Mouse (Mus musculus) MEL (cell line): Measurements from ENCODE around the gene Ssh2.

Experiments used
- CHD1 ChIP-seq: IDR thresholded peaks from 2 replicates; pipeline ENCODE4 v1.6.1; 2012; ENCODE audit warnings: low read depth, mild to moderate bottlenecking, inconsistent platforms, low read length, improper control_type of control experiment
- EP300 ChIP-seq, 2 experiments: IDR thresholded peaks; 2 replicates each; pipeline ENCODE4 v1.6.1; 2011; ENCODE audit warnings: improper control_type of control experiment in 2 of 2, low read length in 2 of 2, low read depth in 1 of 2, mild to moderate bottlenecking in 1 of 2
- KAT2A ChIP-seq: conservative IDR thresholded peaks from 2 replicates; pipeline ENCODE4 v1.6.1; 2012; ENCODE audit warnings: low read depth, low read length, improper control_type of control experiment, inconsistent platforms
- MXI1 ChIP-seq: IDR thresholded peaks from 2 replicates; pipeline ENCODE4 v1.6.1; 2011; ENCODE audit warnings: mild to moderate bottlenecking, low read depth, low read length, improper control_type of control experiment
- POLR2A ChIP-seq, 2 experiments: IDR thresholded peaks; 2 replicates each; pipeline ENCODE4 v1.6.1; 2011 to 2012; ENCODE audit warnings: low read length in 2 of 2, mild to moderate bottlenecking in 2 of 2, control low read depth in 1 of 2, improper control_type of control experiment in 1 of 2, low read depth in 1 of 2, moderate library complexity in 1 of 2; ENCODE audit not compliant: control insufficient read depth in 1 of 2, insufficient read depth in 1 of 2, poor library complexity in 1 of 2
- POLR2AphosphoS2 ChIP-seq: IDR thresholded peaks from 2 replicates; pipeline ENCODE4 v1.6.1; 2011; ENCODE audit warnings: low read length, improper control_type of control experiment
- TCF12 ChIP-seq: IDR thresholded peaks from 2 replicates; pipeline ENCODE4 v1.6.1; 2014; ENCODE audit warnings: low read depth, mild to moderate bottlenecking, inconsistent platforms, low read length, improper control_type of control experiment, moderate library complexity
- UBTF ChIP-seq: IDR thresholded peaks from 2 replicates; pipeline ENCODE4 v1.6.1; 2012; ENCODE audit warnings: low read depth, mild to moderate bottlenecking, inconsistent platforms, low read length, improper control_type of control experiment, moderate library complexity, borderline replicate concordance; ENCODE audit not compliant: insufficient read depth
- USF1 ChIP-seq: IDR thresholded peaks from 2 replicates; pipeline ENCODE4 v1.6.1; 2014; ENCODE audit warnings: low read depth, mild to moderate bottlenecking, inconsistent platforms, low read length, improper control_type of control experiment, moderate library complexity
- USF2 ChIP-seq, 2 experiments: IDR thresholded peaks; 2 replicates each; pipeline ENCODE4 v1.6.1; 2011 to 2012; ENCODE audit warnings: improper control_type of control experiment in 2 of 2, low read length in 2 of 2, borderline replicate concordance in 1 of 2, inconsistent platforms in 1 of 2, low read depth in 1 of 2, mild to moderate bottlenecking in 1 of 2; ENCODE audit not compliant: insufficient read depth in 1 of 2
- ZNF384 ChIP-seq: IDR thresholded peaks from 2 replicates; pipeline ENCODE4 v1.6.1; 2012; ENCODE audit warnings: low read depth, mild to moderate bottlenecking, inconsistent platforms, low read length, improper control_type of control experiment

DNA sequence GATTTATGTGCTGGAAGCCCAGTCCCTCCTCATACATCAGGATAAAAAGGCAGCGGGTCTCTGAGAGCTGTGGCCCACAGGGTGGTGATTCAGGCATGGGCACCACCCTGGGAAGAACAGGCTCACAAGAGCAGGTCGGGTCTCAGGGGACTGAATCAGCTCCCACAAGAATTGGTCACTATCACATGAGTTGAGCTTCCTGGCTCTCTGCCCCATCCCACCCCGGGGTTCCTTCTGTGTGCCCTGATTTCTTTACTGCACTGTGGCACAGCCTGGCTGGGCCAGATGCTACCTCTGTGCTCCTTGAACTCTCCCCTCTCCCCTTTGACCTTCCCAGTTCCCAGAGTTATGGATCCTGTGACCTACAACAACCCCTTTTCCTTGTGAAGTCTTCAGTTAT lies 267.0 kb downstream of the Ssh2 start:
- TF ChIP-seq ZNF384 (no peak), CHD1 (no peak), KAT2A (no peak), POLR2AphosphoS2 (no peak), TCF12 (no peak), UBTF (no peak), USF2 (IDR thresholded peaks at IDR 0.05; ENCODE audit: borderline replicate concordance in 1 of 2, insufficient read depth in 1 of 2, low read depth in 1 of 2, low read length in 2 of 2) (no peak), USF1 (no peak), MXI1 (no peak), POLR2A (IDR thresholded peaks at IDR 0.05; ENCODE audit: control insufficient read depth in 1 of 2, insufficient read depth in 1 of 2, low read depth in 1 of 2, low read length in 2 of 2, poor library complexity in 1 of 2) (no peak), EP300 (IDR thresholded peaks at IDR 0.05; ENCODE audit: low read depth in 1 of 2, low read length in 2 of 2) (no peak)
